Mouse (Mus musculus): ENCODE measurements around the gene Calhm6.

Gene Calhm6

GRCm38 (mm10) chr10:34096418-34096883 is 31.3 kb downstream of the Calhm6 start, which contains the start of gene Calhm5:
TSS of gene Calhm5 (minus strand) at chr10:34096519.
- DNase-seq = peak; percentile 0

GRCm38 (mm10) chr10:34095964-34096363 is 31.8 kb downstream of the Calhm6 start:
- DNase-seq = peak; percentile 1

- DNase-seq = no peak
These were observed 32.6 kb downstream of the Calhm6 start for GRCm38 (mm10) chr10:34095147-34095546.

GRCm38 (mm10) chr10:34091888-34092287 is 35.9 kb downstream of the Calhm6 start:
- DNase-seq = no peak

GRCm38 (mm10) chr10:34090481-34090880 is 37.3 kb downstream of the Calhm6 start:
- no peak for DNase-seq

- no peak for DNase-seq
These were observed 38.3 kb downstream of the Calhm6 start for GRCm38 (mm10) chr10:34089517-34089916.

GRCm38 (mm10) chr10:34088515-34088914 is 39.3 kb downstream of the Calhm6 start:
- DNase-seq = no peak

GRCm38 (mm10) chr10:34086514-34086913 is 41.3 kb downstream of the Calhm6 start:
- DNase-seq = no peak
